ENCODE assay signal across 8 mouse cellular contexts in genomic region chr13:98206546-98206870, GRCm38 (mm10). TPM values are rescaled to one million over a fixed set of nuclear protein-coding genes. Genes with fewer than 3 reads are reported as not detected.
DNase-seq lines count a peak whose midpoint lies in the region; ATAC-seq and TF ChIP-seq lines count a peak whose summit lies in the region.

No protein-coding gene starts in this region.

- H3K9ac ChIP-seq in heart, adult 2 months (ENCODE audit: low read depth, low read length): peak overlapping the region; percentile 80
- H3K9ac ChIP-seq in CH12.LX (ENCODE audit: insufficient read depth, low read depth): no peak overlapping the region
- H3K9ac ChIP-seq in forebrain, embryonic 16.5 days (replicated peaks; ENCODE audit: low read depth, low read length): peak overlapping the region; percentile 70
- H3K9ac ChIP-seq in liver, embryonic 16.5 days (ENCODE audit: low read depth, low read length): peak overlapping the region; percentile 26; the same call in 1 of the 2 replicates

- in situ Hi-C loops in CH12.LX (cut with MboI; ENCODE audit: low pct_ligation_motif_present, low pct_unique_long_range_greater_than_20kb, low sequenced_read_pairs): no loop called here

- dilution Hi-C loops in CH12.LX (cut with MboI; ENCODE audit: extremely low pct_ligation_motif_present, extremely low pct_unique_long_range_greater_than_20kb, low sequenced_read_pairs): no loop called here

- 0 out of 2 replicates have a peak, but pooled peaks have one; percentile 11 for TF ChIP-seq EP300 in heart, adult 2 months (IDR thresholded peaks at IDR 0.05; ENCODE audit: insufficient read depth, low read depth, low read length)
- TF ChIP-seq EP300 in CH12.LX (IDR thresholded peaks at IDR 0.05; ENCODE audit: low read length): no peak

- intact Hi-C loops in heart, adult 2 months (cut with DNase I): loop anchor here (2.0 to 5.0 kb wide), 3 partner anchors 16 to 174 kb away; no protein-coding TSS in a partner anchor

- peak overlapping the region; percentile 99 for H3K4me2 ChIP-seq in CH12.LX (ENCODE audit: insufficient read depth, low read depth, poor library complexity, severe bottlenecking)
- H3K4me2 ChIP-seq in forebrain, embryonic 16.5 days (ENCODE audit: low read length): peak overlapping the region; percentile 99
- H3K4me2 ChIP-seq in liver, embryonic 16.5 days (ENCODE audit: low read depth, low read length): peak overlapping the region; percentile 86

- peaks cover 3% of the 10 kb centered on the region for H3K9me3 ChIP-seq in CH12.LX (replicated peaks; ENCODE audit: low read length)
- no peaks in the 10 kb centered on the region for H3K9me3 ChIP-seq in forebrain, embryonic 16.5 days (ENCODE audit: control insufficient read depth, low read length)
- no peaks in the 10 kb centered on the region for H3K9me3 ChIP-seq in liver, embryonic 16.5 days (replicated peaks; ENCODE audit: control insufficient read depth, low read length)

- TF ChIP-seq CTCF in heart, adult 2 months (IDR thresholded peaks at IDR 0.05): no peak
- TF ChIP-seq CTCF in CH12.LX (conservative IDR thresholded peaks at IDR 0.05 in 1 of 2, IDR thresholded peaks at IDR 0.05 in 1 of 2; ENCODE audit: low read depth in 2 of 2, low read length in 2 of 2): no peak

- H3K79me2 ChIP-seq in heart, adult 2 months (replicated peaks; ENCODE audit: control insufficient read depth, insufficient read depth, low read length): no peaks in the 10 kb centered on the region
- H3K79me2 ChIP-seq in CH12.LX (replicated peaks; ENCODE audit: control insufficient read depth, extremely low read depth, insufficient read depth, poor library complexity, severe bottlenecking): no peaks in the 10 kb centered on the region

- no peaks in the 10 kb centered on the region for H3K27me3 ChIP-seq in heart, adult 2 months (ENCODE audit: control insufficient read depth, insufficient read depth, low read length)
- peaks cover 34% of the 10 kb centered on the region for H3K27me3 ChIP-seq in CH12.LX (replicated peaks)
- peaks cover 8% of the 10 kb centered on the region; the same call in 1 of the 2 replicates for H3K27me3 ChIP-seq in forebrain, embryonic 16.5 days (replicated peaks; ENCODE audit: control insufficient read depth, insufficient read depth, low read length)
- H3K27me3 ChIP-seq in liver, embryonic 16.5 days (ENCODE audit: control insufficient read depth, insufficient read depth, low read depth, low read length): peaks cover 23% of the 10 kb centered on the region

- H3K27ac ChIP-seq in heart, adult 2 months: peak overlapping the region; percentile 70
- H3K27ac ChIP-seq in CH12.LX (ENCODE audit: insufficient read depth, low read depth): no peak overlapping the region
- H3K27ac ChIP-seq in forebrain, embryonic 16.5 days (ENCODE audit: low read length): 0 out of 2 replicates have a peak overlapping the region, but pooled peaks have one; percentile 15
- no peak overlapping the region for H3K27ac ChIP-seq in liver, embryonic 16.5 days (ENCODE audit: low read length)

- no peak for ATAC-seq in forebrain, embryonic 16.5 days
- ATAC-seq in liver, embryonic 16.5 days (ENCODE audit: low read depth): no peak
- ATAC-seq in cerebellum, adult (ENCODE audit: insufficient number of reproducible peaks, low FRiP score, low TSS enrichment): no peak

- WGBS in heart, adult 2 months: 2% methylated on average over 13 of the region's 13 CpGs
- WGBS in forebrain, embryonic 16.5 days: under 1% methylated on average over 13 of the region's 13 CpGs
- WGBS in liver, embryonic 16.5 days (ENCODE audit: insufficient replicate concordance): 2% methylated on average over 13 of the region's 13 CpGs

- H3K36me3 ChIP-seq in heart, adult 2 months (ENCODE audit: control insufficient read depth, insufficient read depth, low read length): no peaks in the 10 kb centered on the region
- H3K36me3 ChIP-seq in CH12.LX (replicated peaks in 1 of 2; ENCODE audit: control insufficient read depth in 1 of 2, insufficient read depth in 1 of 2, low read length in 1 of 2): no peaks in the 10 kb centered on the region
- H3K36me3 ChIP-seq in forebrain, embryonic 16.5 days (ENCODE audit: control insufficient read depth, insufficient read depth): no peaks in the 10 kb centered on the region
- H3K36me3 ChIP-seq in liver, embryonic 16.5 days (ENCODE audit: control insufficient read depth, insufficient read depth): no peaks in the 10 kb centered on the region

- no peak for TF ChIP-seq RAD21 in CH12.LX (IDR thresholded peaks at IDR 0.05; ENCODE audit: low read depth, low read length)

- no peak for DNase-seq in heart, adult 2 months
- no peak for DNase-seq in heart, adult 18-20 months
- DNase-seq in CH12.LX (ENCODE audit: extremely low read depth): no peak
- DNase-seq in spleen, adult 18-20 months: no peak
- no peak for DNase-seq in right cerebral cortex, postnatal 25 days

- peaks cover 4% of the 10 kb centered on the region for H3K4me1 ChIP-seq in heart, adult 2 months (ENCODE audit: control insufficient read depth, insufficient read depth, low read length)
- H3K4me1 ChIP-seq in CH12.LX (ENCODE audit: control insufficient read depth in 1 of 2, insufficient read depth in 2 of 2): peaks cover 0 to 15% of the 10 kb centered on the region in 2 experiments; a peak in 3 of 4 replicates
- peaks cover 11% of the 10 kb centered on the region for H3K4me1 ChIP-seq in forebrain, embryonic 16.5 days (replicated peaks; ENCODE audit: control insufficient read depth, insufficient read depth, low read length)
- no peaks in the 10 kb centered on the region for H3K4me1 ChIP-seq in liver, embryonic 16.5 days (ENCODE audit: control insufficient read depth, low read depth, low read length)

- H3K4me3 ChIP-seq in heart, adult 2 months: peak overlapping the region; percentile 80
- peak overlapping the region in 2 of 3 experiments; percentile 50 to 57 for H3K4me3 ChIP-seq in CH12.LX (replicated peaks in 1 of 3; ENCODE audit: low read depth in 2 of 3, low read length in 2 of 3, poor library complexity in 1 of 3)
- H3K4me3 ChIP-seq in forebrain, embryonic 16.5 days (replicated peaks; ENCODE audit: low read length): peak overlapping the region; percentile 63
- peak overlapping the region; percentile 61 for H3K4me3 ChIP-seq in liver, embryonic 16.5 days (ENCODE audit: low read depth, low read length)

- TF ChIP-seq POLR2A in heart, adult 2 months (IDR thresholded peaks at IDR 0.05; ENCODE audit: insufficient read depth, low read depth, low read length): no peak
- TF ChIP-seq POLR2A in CH12.LX (IDR thresholded peaks at IDR 0.05; ENCODE audit: low read depth, low read length): no peak

TF ChIP-seq in CH12.LX, 34 proteins besides CTCF, POLR2A, EP300 and RAD21:
- TF ChIP-seq USF1 (IDR thresholded peaks at IDR 0.05; ENCODE audit: low read depth, low read length) (no peak), JUND (conservative IDR thresholded peaks at IDR 0.05; ENCODE audit: low read depth, low read length) (no peak), ZMIZ1 (IDR thresholded peaks at IDR 0.05; ENCODE audit: low read depth, low read length) (no peak), MAX (IDR thresholded peaks at IDR 0.05; ENCODE audit: low read length) (no peak), MAFK (IDR thresholded peaks at IDR 0.05; ENCODE audit: insufficient replicate concordance, low read length) (no peak), NELFE (IDR thresholded peaks at IDR 0.05; ENCODE audit: low read depth, low read length) (no peak), POLR2AphosphoS2 (IDR thresholded peaks at IDR 0.05; ENCODE audit: low read depth, low read length) (no peak), ZNF384 (IDR thresholded peaks at IDR 0.05; ENCODE audit: low read depth, low read length) (no peak), ELF1 (IDR thresholded peaks at IDR 0.05; ENCODE audit: low read depth, low read length) (no peak), SMC3 (IDR thresholded peaks at IDR 0.05; ENCODE audit: low read depth, low read length) (no peak), MAZ (IDR thresholded peaks at IDR 0.05; ENCODE audit: low read depth, low read length) (no peak), MEF2A (IDR thresholded peaks at IDR 0.05; ENCODE audit: borderline replicate concordance, low read depth, low read length) (no peak)

RNA-seq across cellular contexts. Expression of gene Arhgef28, which starts 0.3 kb away (rescaled TPM):
- 1 to 10 TPM; 4.6 to 5.2 TPM for total RNA-seq in heart, adult 2 months (2021)
- 2.4 and 3.8 TPM in 2 replicates for polyA plus RNA-seq in heart, adult 2 months (2012; rRNA removed)
- 1 to 10 TPM; 5.1 to 7.9 TPM for total RNA-seq in heart, adult 18-20 months (2021)
- total RNA-seq in CH12.LX (2012; rRNA removed) (0.04 and 0.08 TPM in 2 replicates), CH12.LX (2014; rRNA removed) (0.07 and 0.23 TPM in 2 replicates)
- polyA plus RNA-seq in CH12.LX (2012; ENCODE audit: insufficient read length, low read depth): 0.20 and 0.24 TPM in 2 replicates
- polyA plus RNA-seq in forebrain, embryonic 16.5 days (2015; fragmentation: Nextera tagmentation; extraction: Ambion mirVana): 16.3 and 17.3 TPM in 2 replicates
- polyA plus RNA-seq in liver, embryonic 16.5 days (2015; fragmentation: Nextera tagmentation; extraction: Ambion mirVana): 0.68 and 1.3 TPM in 2 replicates

RNA-seq across cellular contexts. Expression of gene Utp15, which starts 56.3 kb away (rescaled TPM):
- total RNA-seq in heart, adult 2 months (2021): 1 to 10 TPM; 5.7 to 6.7 TPM
- 4.2 and 6.2 TPM in 2 replicates for polyA plus RNA-seq in heart, adult 2 months (2012; rRNA removed)
- total RNA-seq in heart, adult 18-20 months (2021): 1 to 10 TPM; 5.4 to 7.5 TPM
- total RNA-seq in CH12.LX (2012; rRNA removed): 36.8 and 44.3 TPM in 2 replicates
- 51.7 and 52.2 TPM in 2 replicates for total RNA-seq in CH12.LX (2014; rRNA removed)
- polyA plus RNA-seq in CH12.LX (2012; ENCODE audit: insufficient read length, low read depth): 49.4 and 51.7 TPM in 2 replicates
- 37.3 and 38.9 TPM in 2 replicates for polyA plus RNA-seq in forebrain, embryonic 16.5 days (2015; fragmentation: Nextera tagmentation; extraction: Ambion mirVana)
- 10.0 and 10.6 TPM in 2 replicates for polyA plus RNA-seq in liver, embryonic 16.5 days (2015; fragmentation: Nextera tagmentation; extraction: Ambion mirVana)

RNA-seq across cellular contexts. Expression of gene Ankra2, which starts 56.4 kb away (rescaled TPM):
- total RNA-seq in heart, adult 2 months (2021): 10 to 100 TPM; 35.6 to 46.8 TPM
- polyA plus RNA-seq in heart, adult 2 months (2012; rRNA removed): 11.3 and 17.2 TPM in 2 replicates
- 10 to 100 TPM; 39.7 to 43.5 TPM for total RNA-seq in heart, adult 18-20 months (2021)
- total RNA-seq in CH12.LX (2012; rRNA removed): 10.1 and 11.1 TPM in 2 replicates
- 12.9 and 15.3 TPM in 2 replicates for total RNA-seq in CH12.LX (2014; rRNA removed)
- polyA plus RNA-seq in CH12.LX (2012; ENCODE audit: insufficient read length, low read depth): 12.4 and 14.8 TPM in 2 replicates
- 55.9 and 65.2 TPM in 2 replicates for polyA plus RNA-seq in forebrain, embryonic 16.5 days (2015; fragmentation: Nextera tagmentation; extraction: Ambion mirVana)
- polyA plus RNA-seq in liver, embryonic 16.5 days (2015; fragmentation: Nextera tagmentation; extraction: Ambion mirVana): 6.6 and 6.7 TPM in 2 replicates

Comparison
In these comparisons a context has a peak if more than half of its experiments do, and no peak if none do; other contexts are left out.
1. H3K27ac ChIP-seq: peak in heart, adult 2 months (single experiment) and forebrain, embryonic 16.5 days (single experiment); none in CH12.LX (single experiment) and liver, embryonic 16.5 days (single experiment).
2. Peak in every context shown above with its lines, with median percentiles within 50 percentile points of each other: H3K4me3 ChIP-seq and H3K4me2 ChIP-seq.